Mouse (Mus musculus) hindbrain, embryonic 16.5 days (tissue): ENCODE measurements around the gene Ttpal. TPM values are rescaled to one million over a fixed set of nuclear protein-coding genes. Genes with fewer than 3 reads are reported as not detected.
A peak's percentile ranks its signal among the peaks of the same experiment; 100 is the strongest.
"Not testable (repeated sequence)": the region's sequence is repeated elsewhere in the genome, so short reads cannot be mapped to it uniquely, and the experiment has no call there.

Experiments
- ATAC-seq: fragments of 200-750 bp; cut with Nextera tagmentation; 2 replicates; pipeline ENCODE4 v1.8.0; 2017; ENCODE audit warnings: moderate TSS enrichment, moderate library complexity
- H3K27ac ChIP-seq: fragments of 300-500 bp; sonication (generic); 2 replicates; pipeline ENCODE4 v1.5.1; 2014; ENCODE audit warnings: low read depth, mild to moderate bottlenecking, control low read depth, low read length, moderate library complexity
- H3K27me3 ChIP-seq: fragments of 300-500 bp; sonication (generic); replicated peaks from 2 replicates; pipeline ENCODE4 v1.6.1; 2014; ENCODE audit warnings: low read length; ENCODE audit not compliant: control insufficient read depth, insufficient read depth
- H3K36me3 ChIP-seq: fragments of 300-500 bp; sonication (generic); 2 replicates; pipeline ENCODE4 v1.6.1; 2014; ENCODE audit warnings: mild to moderate bottlenecking, low read length, moderate library complexity, mixed read lengths; ENCODE audit not compliant: control insufficient read depth, insufficient read depth
- H3K4me1 ChIP-seq: fragments of 300-500 bp; sonication (generic); 2 replicates; pipeline ENCODE4 v1.6.1; 2014; ENCODE audit warnings: low read depth, low read length; ENCODE audit not compliant: control insufficient read depth, insufficient read depth
- H3K4me2 ChIP-seq: fragments of 300-500 bp; sonication (generic); 2 replicates; pipeline ENCODE4 v1.6.1; 2014; ENCODE audit warnings: mild to moderate bottlenecking, low read length, control low read depth, moderate library complexity
- H3K4me3 ChIP-seq: fragments of 300-500 bp; sonication (generic); 2 replicates; pipeline ENCODE4 v1.5.1; 2014; ENCODE audit warnings: mild to moderate bottlenecking, low read length, control low read depth, moderate library complexity
- H3K9ac ChIP-seq: fragments of 300-500 bp; sonication (generic); 2 replicates; pipeline ENCODE4 v1.6.1; 2014; ENCODE audit warnings: low read depth, mild to moderate bottlenecking, control low read depth, low read length, moderate library complexity
- H3K9me3 ChIP-seq: fragments of 300-500 bp; sonication (generic); 2 replicates; pipeline ENCODE4 v1.6.1; 2014; ENCODE audit warnings: mild to moderate bottlenecking, low read length, moderate library complexity; ENCODE audit not compliant: control insufficient read depth
- WGBS: fragments of 180-500 bp; shearing (Covaris S2); extraction: QIAGEN DNeasy Blood & Tissue Kit; methylation state at CpG from one replicate; pipeline ENCODE4 v1.1.7; 2014; 5-methylcytosine and 5-hydroxymethylcytosine counted together
- polyA plus RNA-seq: library from polyadenylated mRNA; unstranded; fragments of >200 nt; fragmentation: Nextera tagmentation; extraction: Ambion mirVana; gene quantifications from 2 replicates; pipeline ENCODE4 v1.2.1, GENCODE M21; 2015

The Ttpal gene
- polyA plus RNA-seq, 1 experiment from 2014 or later, result 37.6 TPM

DNA sequence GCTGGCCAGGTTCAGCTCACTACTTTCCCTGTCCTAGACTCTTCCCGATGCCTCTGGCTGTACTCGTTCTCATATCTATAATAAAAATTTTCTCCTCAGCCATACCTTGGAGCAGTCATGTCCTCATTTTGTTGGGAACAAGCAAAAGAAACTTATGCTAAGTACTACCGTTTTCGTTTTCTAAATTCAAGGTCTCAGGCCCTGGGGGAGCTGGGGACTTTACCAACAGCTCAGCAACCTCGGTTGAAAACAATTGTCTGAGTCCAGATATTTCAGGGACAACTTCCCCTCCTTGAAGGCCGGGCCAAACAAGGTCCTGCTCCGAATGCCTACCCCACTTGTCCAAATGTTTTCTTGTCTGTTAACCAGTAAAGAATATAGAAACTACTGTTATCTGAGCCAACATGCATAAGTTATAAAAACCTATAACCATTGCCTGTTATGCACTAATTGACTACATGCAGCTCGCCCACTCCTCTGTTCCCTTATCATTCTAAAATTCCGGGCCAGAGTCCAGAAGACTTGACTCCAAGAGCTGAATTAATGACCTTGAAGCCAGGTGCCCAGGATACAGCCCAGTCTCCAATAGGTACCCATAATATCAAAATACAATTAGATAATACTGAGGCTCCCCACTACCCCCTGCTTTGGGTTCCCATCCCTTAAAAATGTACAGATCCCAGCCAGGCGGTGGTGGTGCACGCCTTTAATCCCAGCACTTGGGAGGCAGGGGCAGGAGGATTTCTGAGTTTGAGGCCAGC is 43.8 kb downstream of the Ttpal start:
- H3K9ac ChIP-seq, result no peak overlapping the region
- no peak overlapping the region for H3K4me2 ChIP-seq
- WGBS, result 82% methylated on average over 11 of the region's 11 CpGs

DNA sequence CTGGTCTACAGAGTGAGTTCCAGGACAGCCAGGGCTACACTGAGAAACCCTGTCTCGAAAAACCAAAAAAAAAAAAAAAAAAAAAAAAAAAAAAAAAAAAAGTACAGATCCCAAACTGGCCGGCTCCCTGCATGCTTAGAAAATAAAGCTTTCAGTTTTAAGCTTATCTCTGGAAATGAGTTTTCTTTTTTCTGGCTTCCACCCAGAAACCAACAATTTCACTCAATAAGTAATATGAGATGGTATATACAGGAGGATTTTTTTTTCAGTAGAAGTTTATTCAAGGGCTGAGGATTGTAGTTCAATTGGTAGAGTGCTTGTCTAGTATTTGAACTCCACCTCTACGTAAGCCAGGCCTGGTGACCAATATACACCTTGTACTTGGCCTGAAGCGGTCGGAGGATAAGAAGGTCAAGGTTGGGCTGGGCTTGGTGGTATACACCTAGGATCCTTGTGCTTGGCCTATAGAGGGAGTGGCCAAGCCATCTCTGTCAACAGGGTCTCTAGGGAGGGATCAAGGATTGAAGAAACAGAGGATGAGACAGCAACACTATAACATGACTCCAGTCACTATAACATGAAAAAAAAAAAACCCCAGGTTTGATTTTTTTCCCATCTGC is 44.5 kb downstream of the Ttpal start:
- H3K4me1 ChIP-seq, result peaks cover 17% of the 10 kb centered on the region
- peaks cover 6% of the 10 kb centered on the region for H3K9me3 ChIP-seq
- no peak overlapping the region for H3K27ac ChIP-seq
- H3K36me3 ChIP-seq, result no peaks in the 10 kb centered on the region
- 94% methylated on average over 5 of the region's 5 CpGs for WGBS
- no peak overlapping the region for H3K9ac ChIP-seq
- no peak for ATAC-seq
- H3K4me2 ChIP-seq, result no peak overlapping the region
- no peak overlapping the region for H3K4me3 ChIP-seq
- H3K27me3 ChIP-seq, result no peaks in the 10 kb centered on the region

More for the DNA sequence above, 43.8 kb downstream of the Ttpal start:
- no peak for ATAC-seq
- no peak overlapping the region for H3K27ac ChIP-seq
- H3K9me3 ChIP-seq, result peaks cover 6% of the 10 kb centered on the region
- peaks cover 17% of the 10 kb centered on the region for H3K4me1 ChIP-seq
- H3K27me3 ChIP-seq, result no peaks in the 10 kb centered on the region
- H3K4me3 ChIP-seq, result no peak overlapping the region
- H3K36me3 ChIP-seq, result no peaks in the 10 kb centered on the region

DNA sequence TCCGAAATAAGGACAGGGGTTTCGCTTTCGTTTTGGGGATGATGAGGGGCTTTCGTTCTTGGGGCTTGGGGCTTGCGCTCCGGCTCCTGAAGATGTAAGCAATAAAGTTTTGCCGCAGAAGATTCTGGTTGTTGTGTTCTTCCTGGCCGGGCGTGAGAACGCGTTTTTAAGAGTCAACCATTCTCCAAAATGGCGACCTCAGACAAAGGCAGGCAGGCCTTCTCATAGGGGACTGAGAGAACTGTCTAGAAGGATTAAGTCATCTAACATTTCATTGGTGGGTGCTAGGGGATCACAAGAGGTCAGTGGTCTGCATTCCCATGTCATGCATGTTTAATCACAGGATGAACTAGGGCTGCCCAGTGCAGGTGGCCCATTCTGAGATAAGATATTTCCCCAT is 53.6 kb downstream of the Ttpal start:
- 94% methylated on average over 6 of the region's 12 CpGs for WGBS

DNA sequence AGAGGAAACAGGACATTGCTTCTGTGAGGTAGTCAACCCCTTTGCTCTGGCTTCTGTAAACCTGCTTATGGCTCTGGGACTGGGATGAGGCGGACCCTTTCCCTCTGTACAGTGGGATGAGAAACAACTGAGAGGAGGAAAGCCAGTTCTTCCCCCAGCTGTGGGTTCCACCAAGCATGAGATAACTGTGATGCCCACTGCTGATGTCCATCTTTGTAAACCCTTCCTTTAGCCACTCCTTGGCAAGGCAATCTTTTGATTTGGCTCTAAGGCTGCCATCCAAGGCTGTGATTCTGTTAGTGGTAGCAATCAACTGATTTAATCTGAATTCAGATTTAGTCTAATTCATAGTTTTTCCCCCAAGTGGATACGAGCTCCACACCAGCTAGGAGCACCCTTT is 55.4 kb downstream of the Ttpal start:
- Histone ChIP-seq H3K4me3 (no peak overlapping the region), H3K4me2 (no peak overlapping the region; the same call in 1 of the 2 replicates), H3K36me3 (no peaks in the 10 kb centered on the region), H3K9me3 (no peaks in the 10 kb centered on the region), H3K27me3 (no peaks in the 10 kb centered on the region), H3K27ac (no peak overlapping the region), H3K9ac (no peak overlapping the region; the same call in 1 of the 2 replicates), H3K4me1 (peaks cover 11% of the 10 kb centered on the region)
- WGBS, result 87% methylated on average over 2 of the region's 2 CpGs
- ATAC-seq, result no peak

More for the DNA sequence above, 53.6 kb downstream of the Ttpal start:
- not testable (repeated sequence) for ATAC-seq, H3K4me1 ChIP-seq, H3K27ac ChIP-seq, H3K4me2 ChIP-seq, H3K4me3 ChIP-seq, H3K27me3 ChIP-seq, H3K9ac ChIP-seq, H3K36me3 ChIP-seq, H3K9me3 ChIP-seq

DNA sequence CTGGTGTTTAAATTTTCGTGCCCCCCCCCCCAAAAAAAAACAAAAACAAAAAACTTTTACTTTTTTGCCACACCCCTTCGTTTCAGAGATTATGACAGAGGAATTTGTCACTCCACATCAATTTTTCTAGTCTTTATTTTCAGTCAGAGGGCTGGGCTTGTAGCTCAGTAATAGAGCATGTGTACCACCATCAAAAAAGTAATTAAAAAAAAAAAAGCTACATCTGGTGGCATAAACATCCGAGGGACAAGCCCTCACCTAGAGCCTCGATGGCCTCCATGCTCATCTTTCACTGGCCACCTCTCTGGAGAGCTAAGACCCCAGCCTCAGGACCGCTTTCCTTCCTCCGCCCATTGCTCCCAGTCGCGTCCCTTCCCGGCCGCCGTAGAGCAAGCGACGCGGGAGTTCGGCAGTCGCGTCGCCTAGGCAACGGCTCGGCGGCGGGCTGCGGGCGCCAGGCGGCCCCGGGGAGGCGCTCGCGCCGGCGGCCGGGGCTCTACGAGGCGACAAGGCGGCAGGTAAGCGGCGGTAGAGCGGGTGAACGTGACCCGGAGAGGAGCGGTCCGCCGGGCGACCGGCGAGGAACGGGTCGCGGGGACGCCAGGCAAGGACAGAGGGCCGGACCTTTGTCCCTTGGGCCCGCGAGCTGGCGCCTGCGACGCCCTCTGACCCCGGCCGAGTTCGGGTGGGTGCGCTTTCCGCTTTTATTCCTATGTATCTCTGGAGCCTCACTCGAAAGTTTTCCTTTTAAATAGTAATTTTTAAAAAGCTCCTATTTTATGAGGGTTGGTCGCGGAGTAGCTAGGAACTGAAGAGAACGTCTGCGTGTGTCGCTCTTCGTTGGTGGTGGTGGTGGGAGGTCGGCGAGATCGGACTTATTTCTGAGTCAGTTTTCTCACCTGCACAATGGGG is 56.1 kb downstream of the Ttpal start, which contains the start of gene Pkig:
Pkig (plus strand) TSS at position 412 of the 912 bp plus-strand sequence.
- Histone ChIP-seq H3K9me3 (no peaks in the 10 kb centered on the region), H3K9ac (peak within 1 kb of the TSS; percentile 81), H3K4me1 (peaks cover 11% of the 10 kb centered on the region), H3K36me3 (no peaks in the 10 kb centered on the region), H3K4me2 (peak within 1 kb of the TSS; percentile 72), H3K27me3 (no peaks in the 10 kb centered on the region), H3K27ac (peak within 1 kb of the TSS; percentile 81), H3K4me3 (peak within 1 kb of the TSS; percentile 81)
- peak; percentile 93 for ATAC-seq
- under 1% methylated on average over 71 of the region's 71 CpGs for WGBS

DNA sequence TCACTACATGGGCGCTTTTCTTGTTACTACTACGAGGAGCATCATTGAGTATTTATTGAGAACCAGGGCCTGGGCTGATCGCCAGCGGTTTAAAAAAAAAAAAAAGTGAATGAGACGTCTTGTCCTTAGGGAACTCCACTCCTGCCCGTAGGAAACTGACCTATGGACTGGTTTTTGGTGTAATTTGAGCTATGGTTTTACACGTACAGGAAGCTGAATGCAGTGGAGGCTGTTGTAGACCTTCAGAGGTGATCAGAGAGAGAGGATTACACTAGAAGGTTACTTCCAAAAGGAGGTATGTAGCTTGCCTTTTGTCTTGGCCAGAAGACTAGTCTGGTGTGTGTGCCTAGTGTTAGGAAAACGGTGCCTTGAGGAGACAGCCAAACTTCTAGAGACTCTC is 56.8 kb downstream of the Ttpal start:
- 2% methylated on average over 8 of the region's 8 CpGs for WGBS
- Histone ChIP-seq H3K27ac (peak overlapping the region; percentile 81), H3K9ac (peak overlapping the region; percentile 81), H3K9me3 (no peaks in the 10 kb centered on the region), H3K36me3 (no peaks in the 10 kb centered on the region), H3K4me2 (peak overlapping the region; percentile 72), H3K4me1 (peaks cover 11% of the 10 kb centered on the region), H3K4me3 (peak overlapping the region; percentile 81), H3K27me3 (no peaks in the 10 kb centered on the region)
- no peak for ATAC-seq

DNA sequence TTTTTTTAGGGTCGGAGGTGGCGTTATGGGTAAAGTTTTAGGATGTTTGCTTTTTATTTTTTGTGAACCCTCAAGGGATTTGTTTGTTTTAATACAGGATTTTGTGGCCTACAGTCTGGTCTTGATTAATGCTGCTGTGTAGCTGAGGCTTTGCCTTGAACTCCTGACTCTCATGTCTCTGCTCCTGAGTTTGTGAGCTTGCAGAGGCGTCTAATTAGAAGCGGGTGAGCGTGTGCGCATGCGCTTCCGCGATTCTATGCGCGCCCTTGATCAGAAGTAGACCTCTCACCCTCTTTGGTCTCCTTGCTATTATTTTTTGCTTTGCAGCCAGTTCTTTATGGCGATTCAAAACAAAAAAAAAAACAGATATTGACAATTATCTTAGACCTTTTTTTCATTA is 57.3 kb downstream of the Ttpal start:
- Histone ChIP-seq H3K4me3 (peak overlapping the region; percentile 81), H3K9me3 (no peaks in the 10 kb centered on the region), H3K27ac (no peak overlapping the region), H3K27me3 (no peaks in the 10 kb centered on the region), H3K4me2 (peak overlapping the region; percentile 72), H3K9ac (no peak overlapping the region), H3K4me1 (peaks cover 11% of the 10 kb centered on the region), H3K36me3 (no peaks in the 10 kb centered on the region)
- no peak for ATAC-seq
- 80% methylated on average over 12 of the region's 12 CpGs for WGBS

DNA sequence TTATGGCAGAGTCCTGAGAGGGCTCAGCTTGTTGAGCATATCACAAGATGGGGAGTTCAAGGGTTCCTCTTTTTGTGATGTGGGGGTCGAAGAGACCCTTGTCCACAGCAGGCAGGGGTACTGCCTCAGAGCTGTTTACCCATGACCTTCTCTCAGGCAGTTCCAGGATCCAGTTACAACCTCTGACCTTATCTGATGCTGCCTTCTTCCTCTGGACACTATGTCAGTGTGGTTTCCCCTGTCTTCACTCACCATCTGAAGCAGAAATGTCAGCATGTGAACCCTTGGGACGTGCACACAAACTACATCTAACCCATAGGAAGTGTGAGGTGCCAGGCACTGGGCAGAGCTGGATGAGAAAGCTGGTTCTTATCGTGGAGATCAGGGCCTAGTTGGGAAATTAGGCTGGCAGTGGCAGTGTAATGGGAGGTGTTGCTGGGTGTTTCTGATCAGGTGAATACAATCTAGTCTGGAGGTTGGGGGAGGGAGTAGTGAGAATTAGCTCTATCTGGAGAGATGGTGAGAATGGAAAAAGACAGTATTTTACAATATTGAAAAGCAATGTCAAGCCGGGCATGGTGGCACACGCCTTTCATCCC is 58.1 kb downstream of the Ttpal start:
- Histone ChIP-seq H3K4me3 (no peak overlapping the region), H3K4me2 (no peak overlapping the region), H3K9ac (no peak overlapping the region), H3K9me3 (no peaks in the 10 kb centered on the region), H3K36me3 (no peaks in the 10 kb centered on the region), H3K4me1 (peaks cover 11% of the 10 kb centered on the region), H3K27me3 (no peaks in the 10 kb centered on the region), H3K27ac (no peak overlapping the region)
- no peak for ATAC-seq
- 84% methylated on average over 5 of the region's 5 CpGs for WGBS
